Mouse (Mus musculus): Measurements from ENCODE around the gene Tapt1. TPM values are rescaled to one million over a fixed set of nuclear protein-coding genes. Genes with fewer than 3 reads are reported as not detected.

Gene Tapt1
- total RNA-seq (2021): 10 to 100 TPM; 41.2 to 41.9 TPM
- long read RNA-seq, experiment 1, transcript Tapt1-201 (14 exons, 3,513 nt): major isoform, 37 of 52 reads
- long read RNA-seq, experiment 1, partial matches to known transcripts: 2 of 52 reads
- long read RNA-seq, experiment 1, other reads (novel, unspliced or antisense): 13 of 52 reads
- long read RNA-seq, experiment 2, transcript Tapt1-201 (14 exons, 3,513 nt): major isoform, 41 of 61 reads
- long read RNA-seq, experiment 2, partial matches to known transcripts: 4 of 61 reads
- long read RNA-seq, experiment 2, other reads (novel, unspliced or antisense): 13 of 61 reads

DNA sequence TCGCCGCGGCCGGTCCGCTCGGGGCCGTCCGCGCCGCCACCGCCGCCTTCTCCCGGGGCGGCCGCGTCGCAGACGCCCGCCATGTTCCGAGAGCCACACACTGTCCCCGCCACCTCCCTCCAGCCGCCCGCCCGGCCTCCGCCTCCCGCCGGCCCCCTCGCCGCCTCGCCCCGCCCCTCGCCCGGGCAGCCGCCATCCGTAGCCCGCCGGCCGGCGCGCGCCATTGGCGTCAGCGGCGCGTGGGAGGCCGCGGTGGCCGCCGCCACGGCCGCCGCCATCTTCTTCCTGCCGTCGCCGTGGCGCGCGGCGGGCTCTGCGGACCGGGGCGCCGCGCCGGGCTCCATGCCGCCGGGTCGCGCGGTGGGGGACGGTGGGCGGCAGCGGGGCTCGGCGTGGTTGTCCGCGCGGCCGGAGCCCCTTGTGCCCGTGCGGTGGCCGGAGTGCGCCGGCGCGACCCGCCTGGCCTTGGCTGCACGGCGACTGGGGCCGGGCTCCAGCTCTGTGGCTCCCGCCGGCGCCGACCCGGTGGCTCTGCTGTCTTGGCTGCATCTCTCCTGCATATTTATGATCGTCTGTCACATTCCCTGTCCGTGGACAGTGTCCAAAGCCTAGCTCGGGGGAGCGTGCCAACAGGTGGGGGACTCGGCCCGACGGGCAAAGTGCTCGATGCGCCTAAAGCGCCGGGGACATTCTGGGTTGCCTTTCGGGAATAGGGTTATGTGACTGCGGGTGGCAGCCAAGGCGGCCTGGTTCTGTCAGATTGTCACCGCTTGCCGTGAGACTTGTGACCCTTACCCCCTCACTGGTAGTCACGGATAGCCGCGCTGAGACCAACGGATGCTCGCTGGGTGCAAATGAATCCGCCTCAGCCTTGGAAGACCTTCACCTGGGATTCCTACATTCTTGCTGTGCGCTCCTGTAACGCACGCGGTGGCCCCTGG is at the start of gene Tapt1:
Tapt1 (minus strand) TSS at position 106 of the 941 bp plus-strand sequence.
- DNase-seq (ENCODE audit: low spot score in 2 of 2): peak; percentile 77 to 85

GRCm38 (mm10) chr5:44271564-44271963 is 45.1 kb upstream of the Tapt1 start:
- DNase-seq (ENCODE audit: low spot score in 2 of 2): no peak

DNA sequence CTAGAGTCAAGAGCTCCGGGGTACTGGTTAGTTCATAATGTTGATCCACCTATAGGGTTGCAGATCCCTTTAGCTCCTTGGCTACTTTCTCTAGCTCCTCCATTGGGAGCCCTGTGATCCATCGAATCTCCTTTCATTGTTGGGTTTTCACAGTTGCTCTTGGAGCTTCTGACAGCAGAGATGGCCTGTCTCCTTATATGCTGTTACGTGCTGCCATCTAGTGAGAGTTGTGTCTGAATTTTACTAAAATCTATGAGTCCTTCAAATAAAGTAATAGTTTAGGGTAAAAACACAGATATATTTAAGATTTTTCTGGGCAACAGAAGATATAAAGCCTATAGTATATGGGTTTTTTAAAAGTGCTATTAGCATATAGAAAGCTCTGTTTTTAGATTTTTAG is 42.1 kb upstream of the Tapt1 start:
- peak in 1 of 2 experiments; percentile 59 for DNase-seq (ENCODE audit: low spot score in 2 of 2)

- DNase-seq (ENCODE audit: low spot score in 2 of 2): no peak
Measured at GRCm38 (mm10) chr5:44261691-44262090, 35.3 kb upstream of the Tapt1 start.

GRCm38 (mm10) chr5:44261172-44261571 is 34.7 kb upstream of the Tapt1 start:
- no peak for DNase-seq (ENCODE audit: low spot score in 2 of 2)

DNA sequence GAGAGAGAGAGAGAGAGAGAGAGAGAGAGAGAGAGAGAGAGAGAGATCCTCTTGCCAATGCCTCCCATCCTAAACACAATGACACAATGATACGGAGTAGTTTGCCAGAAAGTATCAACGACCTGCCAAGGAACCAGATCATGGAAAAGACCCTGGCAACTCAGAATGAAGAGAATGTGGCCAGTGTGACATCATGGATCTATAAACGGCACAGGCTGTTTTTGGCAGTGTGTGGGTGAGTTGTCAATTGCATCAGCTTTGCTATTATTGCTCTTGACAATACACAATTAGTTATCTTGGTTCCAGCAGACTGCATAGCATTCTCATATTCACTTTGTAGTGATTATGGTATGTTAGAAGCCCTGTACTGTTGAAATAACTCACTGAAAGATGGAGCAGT is 33.3 kb upstream of the Tapt1 start:
- no peak for DNase-seq (ENCODE audit: low spot score in 2 of 2)

- DNase-seq (ENCODE audit: low spot score in 2 of 2): no peak
Measured at GRCm38 (mm10) chr5:44258163-44258562, 31.7 kb upstream of the Tapt1 start.

DNA sequence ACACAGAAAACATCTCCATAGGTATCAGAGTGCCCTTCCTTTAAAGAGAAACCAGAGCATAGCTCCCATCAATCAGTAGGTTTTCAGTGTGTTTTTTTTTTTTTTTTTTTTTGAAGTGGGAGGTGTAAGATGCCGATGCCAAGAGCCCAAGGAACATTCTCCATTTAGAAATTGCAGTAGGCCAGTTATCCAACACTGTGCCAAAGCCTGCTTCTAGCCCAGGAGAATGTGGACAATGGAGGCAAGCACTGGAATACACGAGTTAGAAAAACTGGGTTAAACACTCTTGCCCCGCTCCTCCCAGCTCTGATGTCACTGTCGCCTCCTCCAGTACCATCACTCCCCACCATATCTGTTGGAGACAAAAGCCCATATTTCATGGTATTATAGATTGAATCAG is 31.0 kb upstream of the Tapt1 start:
- DNase-seq (ENCODE audit: low spot score in 2 of 2): no peak

GRCm38 (mm10) chr5:44256512-44256911 is 30.1 kb upstream of the Tapt1 start:
- no peak for DNase-seq (ENCODE audit: low spot score in 2 of 2)

GRCm38 (mm10) chr5:44255756-44256398 is 29.5 kb upstream of the Tapt1 start:
- no peak for DNase-seq (ENCODE audit: low spot score in 2 of 2)

GRCm38 (mm10) chr5:44253449-44253848 is 27.0 kb upstream of the Tapt1 start:
- DNase-seq (ENCODE audit: low spot score in 2 of 2): no peak

- DNase-seq (ENCODE audit: low spot score in 2 of 2): no peak
Measured at GRCm38 (mm10) chr5:44252395-44252794, 26.0 kb upstream of the Tapt1 start.

DNA sequence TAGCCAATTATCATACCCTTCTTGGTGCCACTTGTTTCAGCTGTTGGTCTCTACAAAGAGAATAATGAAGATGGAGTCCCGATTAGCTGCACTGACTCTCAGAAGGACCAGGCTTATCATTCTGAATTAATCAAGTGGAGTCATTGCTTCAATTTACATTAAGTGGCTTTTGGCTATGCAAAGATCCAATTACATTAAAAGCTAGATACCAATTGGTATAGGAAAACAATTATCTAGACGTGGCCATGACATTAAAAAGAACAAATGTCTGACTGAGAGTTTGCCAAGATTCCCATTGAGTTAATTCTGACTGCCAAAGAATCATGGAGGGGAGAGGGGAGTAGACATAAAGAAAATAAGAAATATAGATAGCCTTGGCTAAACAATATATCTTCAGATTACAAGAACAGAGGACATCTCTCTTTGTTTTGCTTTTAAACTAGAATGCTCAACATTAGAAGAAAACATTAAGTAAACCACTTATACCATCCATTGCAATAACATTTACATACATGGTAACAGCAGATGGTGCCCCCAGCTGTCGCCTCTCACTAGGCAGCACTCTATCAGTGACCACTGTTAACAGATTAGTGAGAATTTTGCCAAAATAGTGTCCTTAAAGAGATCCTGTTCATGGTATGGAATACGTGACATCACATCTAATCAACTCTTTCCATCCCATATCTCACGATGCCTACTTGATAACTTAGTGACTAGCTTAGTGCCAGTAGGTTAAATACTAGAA is 24.0 kb upstream of the Tapt1 start:
- DNase-seq (ENCODE audit: low spot score in 2 of 2): no peak

- DNase-seq (ENCODE audit: low spot score in 2 of 2): no peak
Measured at GRCm38 (mm10) chr5:44249363-44249762, 22.9 kb upstream of the Tapt1 start.

GRCm38 (mm10) chr5:44246493-44247217 is 20.2 kb upstream of the Tapt1 start:
- DNase-seq (ENCODE audit: low spot score in 2 of 2): no peak

GRCm38 (mm10) chr5:44244894-44245423 is 18.5 kb upstream of the Tapt1 start:
- DNase-seq (ENCODE audit: low spot score in 2 of 2): no peak

GRCm38 (mm10) chr5:44242828-44243227 is 16.4 kb upstream of the Tapt1 start:
- no peak for DNase-seq (ENCODE audit: low spot score in 2 of 2)

DNA sequence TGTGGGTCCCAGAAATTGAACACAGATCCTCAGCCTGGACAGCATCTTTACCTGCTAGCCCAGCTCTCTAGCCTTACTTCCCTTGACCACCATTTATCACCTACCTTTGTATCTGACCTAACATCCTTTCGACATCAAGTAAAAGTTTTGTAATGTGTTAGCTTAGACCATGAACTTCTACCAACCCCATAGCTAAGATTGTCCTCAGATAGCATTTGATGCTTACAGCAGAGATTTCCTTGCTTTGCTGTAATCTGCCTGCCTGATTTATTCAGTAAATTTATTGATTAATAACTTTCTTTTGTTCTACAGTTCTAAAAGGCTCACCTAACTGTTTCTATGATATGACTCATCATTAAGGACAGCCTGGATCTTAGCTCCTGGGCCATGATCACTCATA is 15.3 kb upstream of the Tapt1 start:
- no peak for DNase-seq (ENCODE audit: low spot score in 2 of 2)

DNA sequence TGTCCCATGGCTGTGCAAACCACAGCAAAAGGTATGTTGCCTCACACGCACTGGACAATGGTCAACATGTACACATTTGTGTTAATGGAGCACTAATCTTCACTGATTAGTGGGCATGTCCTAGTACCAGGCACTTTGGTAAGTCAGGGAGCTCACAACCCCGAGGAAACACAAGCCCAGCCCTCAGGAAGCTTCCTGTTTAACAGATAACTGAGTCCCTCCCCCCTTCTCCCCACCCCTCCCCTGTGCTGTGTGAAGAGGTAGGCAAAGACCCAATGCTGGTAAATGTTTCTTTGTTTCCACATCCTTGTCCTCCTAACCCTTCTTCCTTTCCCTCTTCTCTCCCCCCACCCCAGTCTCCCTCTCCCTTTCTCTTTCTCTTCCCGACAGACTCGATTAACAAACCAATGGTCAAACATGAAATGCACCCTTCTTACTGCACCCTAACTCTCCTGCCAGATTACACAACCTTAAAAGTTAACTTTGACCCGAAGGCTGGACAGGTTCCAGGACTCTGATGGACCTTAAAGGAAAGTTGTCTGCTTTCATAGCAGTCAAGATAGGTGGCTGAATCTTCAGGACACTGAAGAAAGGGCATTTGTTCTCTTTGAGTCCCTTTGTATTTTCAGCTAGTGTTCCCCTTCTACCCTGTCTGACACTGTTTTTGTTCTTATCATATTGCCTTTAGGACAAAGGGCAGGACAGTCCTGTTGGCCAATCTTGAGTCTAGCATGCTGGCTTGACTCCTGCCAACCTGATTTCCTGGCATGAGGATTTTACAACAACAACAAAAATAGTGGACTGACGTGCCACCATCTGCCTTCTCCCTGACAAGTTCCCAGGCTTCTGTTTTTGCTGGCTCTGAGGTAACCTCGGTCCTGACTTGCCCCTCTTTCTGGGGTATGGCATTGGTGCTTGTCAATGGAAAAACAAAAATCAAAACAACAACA is 13.0 kb upstream of the Tapt1 start:
- DNase-seq (ENCODE audit: low spot score in 2 of 2): no peak
